Mouse (Mus musculus): ENCODE measurements around the gene Abca12. TPM values are rescaled to one million over a fixed set of nuclear protein-coding genes. Genes with fewer than 3 reads are reported as not detected.

Abca12 gene
- total and polyA plus RNA-seq, 2 experiments from 2014 or later: 0.14 to 0.57 TPM

GRCm38 (mm10) chr1:71193931-71194330, 220.8 kb downstream of the Abca12 start:
- Histone ChIP-seq H3K36me3 (replicated peaks; ENCODE audit: control insufficient read depth, insufficient read depth, low read length) (no peaks in the 10 kb centered on the region), H3K27me3 (ENCODE audit: control insufficient read depth, insufficient read depth, low read length) (no peaks in the 10 kb centered on the region), H3K9ac (replicated peaks; ENCODE audit: low read depth, low read length) (no peak overlapping the region), H3K4me1 (ENCODE audit: control insufficient read depth, insufficient read depth) (no peaks in the 10 kb centered on the region), H3K4me2 (ENCODE audit: low read depth, low read length) (no peak overlapping the region), H3K4me3 (ENCODE audit: low read depth, low read length) (no peak overlapping the region), H3K27ac (ENCODE audit: low read depth) (no peak overlapping the region), H3K9me3 (replicated peaks; ENCODE audit: control insufficient read depth, low read length) (no peaks in the 10 kb centered on the region)
- WGBS: 83% methylated on average over 1 of the region's 1 CpGs
- no peak for TF ChIP-seq CTCF (IDR thresholded peaks at IDR 0.05; ENCODE audit: low read depth)
- no peak for TF ChIP-seq EP300 (IDR thresholded peaks at IDR 0.05; ENCODE audit: low read depth)
- DNase-seq (ENCODE audit: low spot score) (no peak), ATAC-seq (ENCODE audit: insufficient read depth, low read depth) (no peak)

Other genes with a start within 250 kb of the Abca12 start
- 29.5 and 48.2 TPM in 2 replicates for gene Atic, start 142.2 kb upstream of the Abca12 start, total RNA-seq (2014; rRNA removed; ENCODE audit: low replicate concordance)
- 19.8 and 23.3 TPM in 2 replicates for gene Atic, start 142.2 kb upstream of the Abca12 start, polyA plus RNA-seq (2015; fragmentation: Nextera tagmentation; extraction: Ambion mirVana)
- gene Fn1, start 238.3 kb upstream of the Abca12 start, total RNA-seq (2014; rRNA removed; ENCODE audit: low replicate concordance): 234 and 249 TPM in 2 replicates
- 76.9 and 84.2 TPM in 2 replicates for gene Fn1, start 238.3 kb upstream of the Abca12 start, polyA plus RNA-seq (2015; fragmentation: Nextera tagmentation; extraction: Ambion mirVana)